Mouse (Mus musculus) stomach, embryonic 16.5 days (tissue): ENCODE results near the gene Podxl2. TPM values are rescaled to one million over a fixed set of nuclear protein-coding genes. Genes with fewer than 3 reads are reported as not detected.

Experiments used
- ATAC-seq: fragments of 200-750 bp; cut with Nextera tagmentation; 2 replicates; pipeline ENCODE4 v1.8.0; 2017; ENCODE audit warnings: moderate number of reproducible peaks, moderate TSS enrichment; ENCODE audit not compliant: insufficient read depth, low FRiP score
- H3K27ac ChIP-seq: fragments of 300-500 bp; sonication (generic); 2 replicates; pipeline ENCODE4 v1.5.1; 2014; ENCODE audit warnings: low read length
- H3K27me3 ChIP-seq: fragments of 300-500 bp; sonication (generic); 2 replicates; pipeline ENCODE4 v1.6.1; 2014; ENCODE audit warnings: low read length, control low read depth, mixed read lengths; ENCODE audit not compliant: control insufficient read depth, insufficient read depth
- H3K36me3 ChIP-seq: fragments of 300-500 bp; sonication (generic); 2 replicates; pipeline ENCODE4 v1.6.1; 2014; ENCODE audit warnings: low read length; ENCODE audit not compliant: control insufficient read depth, insufficient read depth
- H3K4me1 ChIP-seq: fragments of 300-500 bp; sonication (generic); 2 replicates; pipeline ENCODE4 v1.6.1; 2014; ENCODE audit warnings: low read length, control low read depth, mixed read lengths; ENCODE audit not compliant: control insufficient read depth, insufficient read depth
- H3K4me2 ChIP-seq: fragments of 300-500 bp; sonication (generic); 2 replicates; pipeline ENCODE4 v1.6.1; 2014; ENCODE audit warnings: low read depth, low read length, mixed read lengths
- H3K4me3 ChIP-seq: fragments of 300-500 bp; sonication (generic); replicated peaks from 2 replicates; pipeline ENCODE4 v1.5.1; 2014; ENCODE audit warnings: mild to moderate bottlenecking, low read length
- H3K9ac ChIP-seq: fragments of 300-500 bp; sonication (generic); 2 replicates; pipeline ENCODE4 v1.6.1; 2014; ENCODE audit warnings: low read length
- H3K9me3 ChIP-seq: fragments of 300-500 bp; sonication (generic); replicated peaks from 2 replicates; pipeline ENCODE4 v1.6.1; 2016; ENCODE audit warnings: low read length, control low read depth; ENCODE audit not compliant: control insufficient read depth
- WGBS: fragments of 180-500 bp; shearing (Covaris S2); extraction: QIAGEN DNeasy Blood & Tissue Kit; methylation state at CpG from one replicate; pipeline ENCODE4 v1.1.7; 2014; 5-methylcytosine and 5-hydroxymethylcytosine counted together
- polyA plus RNA-seq: library from polyadenylated mRNA; unstranded; fragments of >200 nt; fragmentation: Nextera tagmentation; extraction: Ambion mirVana; gene quantifications from 2 replicates; pipeline ENCODE4 v1.2.1, GENCODE M21; 2015

The Podxl2 gene
- polyA plus RNA-seq, 1 experiment from 2014 or later, result 34.4 TPM

DNA sequence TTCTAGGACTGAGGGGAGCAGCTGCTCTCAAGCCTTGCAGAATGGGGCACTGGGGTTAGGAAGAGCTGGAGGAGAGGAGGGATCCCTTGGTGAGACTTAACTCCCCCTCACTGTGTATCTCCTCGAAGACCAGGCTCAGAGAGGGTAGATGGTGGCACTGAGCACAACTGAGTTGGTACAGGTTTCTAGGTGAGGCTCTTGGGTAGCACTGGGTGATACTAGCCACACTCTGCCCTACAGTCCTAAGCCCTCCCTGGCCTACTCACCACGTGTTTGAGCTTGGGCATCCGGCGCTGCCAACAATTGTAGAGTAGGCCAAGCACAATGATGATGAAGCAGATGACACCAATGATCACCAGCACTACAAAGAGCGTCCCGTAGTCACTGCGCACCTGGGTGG lies 31.6 kb downstream of the Podxl2 start:
- H3K9ac ChIP-seq, result peak overlapping the region; percentile 90
- WGBS, result 74% methylated on average over 7 of the region's 7 CpGs
- peak overlapping the region; percentile 92 for H3K4me2 ChIP-seq
- H3K4me1 ChIP-seq, result peaks cover 16% of the 10 kb centered on the region
- no peaks in the 10 kb centered on the region for H3K27me3 ChIP-seq
- no peak for ATAC-seq
- H3K36me3 ChIP-seq, result peaks cover 4% of the 10 kb centered on the region; the same call in 1 of the 2 replicates
- H3K4me3 ChIP-seq, result peak overlapping the region; percentile 94
- H3K27ac ChIP-seq, result no peak overlapping the region
- no peaks in the 10 kb centered on the region for H3K9me3 ChIP-seq

DNA sequence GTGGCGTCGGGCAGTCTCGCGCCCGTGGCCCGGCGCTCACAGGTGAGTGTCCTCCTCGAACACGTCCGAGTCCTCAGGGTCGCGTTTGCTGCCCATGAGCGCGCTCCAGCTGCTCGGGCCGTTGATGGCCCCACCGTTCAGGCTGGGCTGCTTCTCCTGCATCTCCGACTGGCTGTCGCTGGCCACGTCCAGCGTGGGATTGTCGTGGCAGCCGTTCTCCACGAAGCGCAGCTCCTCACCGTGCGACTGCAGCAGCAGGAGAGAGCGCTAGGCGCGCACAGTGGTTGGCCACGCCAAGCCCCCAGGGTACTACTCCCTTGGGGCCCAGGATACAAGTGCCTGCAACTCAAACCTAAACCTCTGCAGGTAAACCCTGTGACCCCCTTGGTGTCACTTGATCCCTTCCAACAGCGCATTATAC lies 32.1 kb downstream of the Podxl2 start:
- no peaks in the 10 kb centered on the region for H3K9me3 ChIP-seq
- under 1% methylated on average over 32 of the region's 32 CpGs for WGBS
- H3K4me2 ChIP-seq, result peak overlapping the region; percentile 92
- H3K9ac ChIP-seq, result peak overlapping the region; percentile 90
- peak overlapping the region; percentile 94 for H3K4me3 ChIP-seq
- no peak for ATAC-seq
- peaks cover 9% of the 10 kb centered on the region; the same call in 1 of the 2 replicates for H3K36me3 ChIP-seq
- peak overlapping the region; percentile 83 for H3K27ac ChIP-seq
- H3K27me3 ChIP-seq, result no peaks in the 10 kb centered on the region
- H3K4me1 ChIP-seq, result peaks cover 16% of the 10 kb centered on the region

DNA sequence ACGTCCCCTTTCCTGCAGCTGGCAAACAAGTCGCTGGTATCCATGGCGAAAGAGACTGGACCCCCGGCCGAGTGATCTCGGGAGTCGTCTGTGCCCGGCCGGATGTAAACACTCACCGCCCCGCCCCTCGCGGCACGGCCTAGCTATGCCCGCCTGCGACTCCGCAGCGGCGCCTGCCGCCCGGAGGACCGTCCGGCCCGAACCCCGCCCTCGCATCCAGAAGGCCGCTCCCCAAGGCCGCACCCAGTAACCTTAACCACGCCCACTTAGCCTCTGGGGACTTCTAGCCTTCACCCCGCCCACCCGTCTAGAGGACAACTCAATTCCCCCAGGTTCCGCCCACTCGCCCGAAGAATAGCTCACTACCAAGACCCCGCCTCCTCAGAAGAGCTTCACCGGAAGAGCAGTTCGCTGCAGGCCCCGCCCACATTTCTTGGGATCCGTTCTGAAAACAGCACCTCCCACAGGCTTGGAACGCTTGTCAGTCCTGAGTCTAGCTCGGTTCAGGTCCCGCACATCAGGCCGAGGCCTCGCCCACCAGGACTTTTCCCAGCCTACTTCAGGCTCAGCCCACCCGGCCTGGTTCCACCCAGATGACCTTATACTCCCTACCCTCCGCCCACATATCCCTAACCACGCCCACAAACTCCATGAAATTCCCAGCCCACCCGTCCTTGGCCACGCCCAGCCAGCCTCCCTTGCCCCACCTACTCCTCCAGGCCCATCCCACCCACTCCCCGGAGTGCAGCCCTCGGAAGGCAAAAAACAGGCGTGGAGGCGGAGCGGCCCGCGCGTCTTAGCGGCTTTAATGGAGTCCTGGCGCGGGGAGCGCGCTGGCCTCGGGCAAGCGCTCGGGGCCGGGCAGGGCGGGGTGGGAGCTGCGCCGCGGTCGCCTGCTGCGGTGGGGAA lies 32.8 kb downstream of the Podxl2 start, which contains the start of gene Abtb1:
TSS of gene Abtb1 (minus strand) at position 204 of the 909 bp plus-strand sequence.
- H3K4me3 ChIP-seq, result peak within 1 kb of the TSS; percentile 94
- H3K27me3 ChIP-seq, result no peaks in the 10 kb centered on the region
- H3K27ac ChIP-seq, result peak within 1 kb of the TSS; percentile 85
- peaks cover 16% of the 10 kb centered on the region for H3K4me1 ChIP-seq
- H3K9ac ChIP-seq, result peak within 1 kb of the TSS; percentile 90
- H3K36me3 ChIP-seq, result peaks cover 9% of the 10 kb centered on the region; the same call in 1 of the 2 replicates
- peak within 1 kb of the TSS; percentile 93 for H3K4me2 ChIP-seq
- WGBS, result under 1% methylated on average over 69 of the region's 72 CpGs
- ATAC-seq, result peak; percentile 98
- H3K9me3 ChIP-seq, result no peaks in the 10 kb centered on the region

DNA sequence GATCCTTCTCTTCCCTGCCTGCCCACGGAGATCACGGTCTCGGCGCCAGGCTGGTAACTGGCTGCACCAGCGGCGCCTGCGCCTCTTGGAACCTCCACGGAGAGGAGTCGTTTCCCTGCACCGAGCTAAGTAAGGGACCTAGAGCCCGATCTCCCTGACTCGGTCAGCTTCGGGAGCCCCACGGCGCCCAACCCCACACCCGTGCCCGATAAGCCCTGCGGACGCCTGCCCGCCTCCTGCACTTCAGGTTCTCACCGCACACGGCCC lies 33.4 kb downstream of the Podxl2 start:
- H3K4me2 ChIP-seq, result peak overlapping the region; percentile 93
- H3K27me3 ChIP-seq, result no peaks in the 10 kb centered on the region
- WGBS, result 0% methylated on average over 22 of the region's 22 CpGs
- H3K36me3 ChIP-seq, result peaks cover 9% of the 10 kb centered on the region; the same call in 1 of the 2 replicates
- no peaks in the 10 kb centered on the region for H3K9me3 ChIP-seq
- peaks cover 16% of the 10 kb centered on the region for H3K4me1 ChIP-seq
- ATAC-seq, result peak; percentile 0; the same call in 1 of the 2 replicates
- peak overlapping the region; percentile 94 for H3K4me3 ChIP-seq
- H3K27ac ChIP-seq, result peak overlapping the region; percentile 85
- H3K9ac ChIP-seq, result peak overlapping the region; percentile 78

DNA sequence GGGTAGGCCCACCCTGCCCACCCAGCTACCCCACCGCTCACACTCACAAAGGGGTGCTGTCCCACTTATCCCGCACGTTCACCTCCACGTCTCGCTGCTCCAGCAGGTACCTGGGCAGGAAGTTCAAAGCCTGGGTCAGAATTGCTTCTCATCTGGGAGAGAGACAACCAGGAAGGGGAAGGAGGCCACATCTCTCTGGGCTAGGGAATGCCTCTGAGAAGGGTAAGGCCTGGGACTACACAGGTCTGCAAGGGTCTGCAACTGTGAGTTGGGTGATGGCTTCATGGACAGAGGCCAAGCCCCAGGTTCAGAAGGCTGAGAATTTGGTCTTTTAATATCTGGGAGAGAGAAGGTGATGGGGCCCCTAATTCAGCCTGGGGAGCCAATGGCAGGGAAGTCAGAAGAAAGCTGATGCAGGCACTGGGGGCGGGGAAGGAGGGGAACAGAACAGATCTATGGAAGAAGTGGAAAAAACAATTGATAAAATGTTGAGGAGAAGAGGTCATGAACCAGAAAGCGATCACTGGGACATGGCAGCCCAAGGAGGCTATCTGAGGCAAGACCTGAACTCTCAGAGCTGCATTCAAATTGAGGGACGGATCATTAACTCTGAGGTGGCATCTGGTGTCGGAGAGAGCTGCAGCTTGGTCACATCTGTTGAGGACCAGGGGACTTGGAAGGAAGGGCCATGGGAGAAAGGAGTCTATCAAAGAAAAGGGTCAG lies 33.9 kb downstream of the Podxl2 start:
- Histone ChIP-seq H3K4me3 (peak overlapping the region; percentile 94), H3K4me1 (peaks cover 16% of the 10 kb centered on the region), H3K4me2 (peak overlapping the region; percentile 93), H3K9ac (peak overlapping the region; percentile 78), H3K27ac (peak overlapping the region; percentile 85), H3K27me3 (no peaks in the 10 kb centered on the region), H3K9me3 (no peaks in the 10 kb centered on the region), H3K36me3 (peaks cover 12% of the 10 kb centered on the region)
- no peak for ATAC-seq
- 52% methylated on average over 9 of the region's 9 CpGs for WGBS

DNA sequence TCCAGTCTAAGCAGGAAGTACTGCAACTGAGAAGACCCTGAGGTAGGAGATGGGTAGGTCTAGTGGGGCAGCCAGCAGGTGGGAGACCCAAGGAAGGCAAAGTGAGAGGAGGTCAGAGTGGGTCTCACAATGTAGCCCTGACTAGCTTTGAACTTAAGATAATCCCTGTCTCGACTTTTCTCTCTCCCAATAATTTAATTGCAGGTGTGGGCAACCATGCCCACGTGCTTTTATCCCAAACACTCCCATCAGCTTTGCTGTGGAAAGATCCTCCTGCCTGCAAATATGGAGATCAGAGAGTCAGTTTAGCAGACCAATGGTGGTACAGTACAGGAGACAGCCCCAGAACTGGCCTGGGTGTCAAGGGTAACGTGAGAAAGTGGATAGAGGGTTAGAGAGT lies 34.6 kb downstream of the Podxl2 start:
- no peak overlapping the region for H3K4me3 ChIP-seq
- no peaks in the 10 kb centered on the region for H3K27me3 ChIP-seq
- no peaks in the 10 kb centered on the region for H3K9me3 ChIP-seq
- H3K9ac ChIP-seq, result peak overlapping the region; percentile 78; the same call in 1 of the 2 replicates
- H3K4me1 ChIP-seq, result peaks cover 16% of the 10 kb centered on the region
- no peak for ATAC-seq
- WGBS, result 74% methylated on average over 3 of the region's 3 CpGs
- peaks cover 12% of the 10 kb centered on the region for H3K36me3 ChIP-seq
- H3K27ac ChIP-seq, result no peak overlapping the region
- H3K4me2 ChIP-seq, result peak overlapping the region; percentile 93; the same call in 1 of the 2 replicates

DNA sequence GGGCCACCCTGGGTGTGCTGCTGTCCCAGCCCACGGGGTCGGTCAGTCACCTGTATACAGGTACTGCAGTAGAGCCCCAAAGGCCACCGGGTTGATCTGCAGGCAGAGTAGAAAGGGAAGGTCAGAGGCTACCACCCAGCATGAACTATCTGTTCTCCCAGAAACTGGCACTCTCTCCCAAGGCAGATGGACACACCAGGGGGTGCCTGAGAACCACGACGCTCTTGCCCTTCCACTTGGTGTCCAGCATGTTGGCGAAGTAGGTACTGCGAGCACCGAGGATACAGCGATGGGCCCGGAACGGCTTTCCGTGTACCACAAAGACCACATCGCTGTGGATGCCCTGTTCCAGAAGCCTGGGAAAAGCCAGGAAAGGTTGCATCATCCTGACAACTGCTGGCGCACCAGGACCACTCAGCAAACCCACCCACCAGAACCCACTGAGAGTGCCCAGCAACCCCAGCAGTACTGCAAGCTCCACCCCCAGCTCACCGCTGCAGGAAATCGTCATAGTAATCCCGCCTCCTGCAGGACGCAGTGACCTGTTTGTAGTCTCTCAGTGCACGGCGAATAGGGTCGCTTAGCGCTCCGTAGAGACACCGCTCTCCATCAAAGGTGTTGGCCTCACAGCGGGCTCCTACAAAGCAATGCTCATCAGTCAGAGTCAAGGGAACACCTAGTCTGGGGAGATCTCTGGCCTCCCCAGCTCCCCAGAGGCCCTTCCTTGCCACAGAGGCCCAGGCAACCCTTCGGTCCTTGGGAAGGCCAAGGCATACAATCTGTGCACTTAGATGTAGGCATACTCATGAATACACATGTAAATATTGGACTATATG lies 35.5 kb downstream of the Podxl2 start:
- no peaks in the 10 kb centered on the region for H3K27me3 ChIP-seq
- peaks cover 16% of the 10 kb centered on the region for H3K4me1 ChIP-seq
- no peak overlapping the region for H3K4me2 ChIP-seq
- H3K4me3 ChIP-seq, result no peak overlapping the region
- no peak overlapping the region for H3K9ac ChIP-seq
- 86% methylated on average over 26 of the region's 26 CpGs for WGBS
- H3K27ac ChIP-seq, result no peak overlapping the region
- no peak for ATAC-seq
- peaks cover 12% of the 10 kb centered on the region for H3K36me3 ChIP-seq
- H3K9me3 ChIP-seq, result no peaks in the 10 kb centered on the region

DNA sequence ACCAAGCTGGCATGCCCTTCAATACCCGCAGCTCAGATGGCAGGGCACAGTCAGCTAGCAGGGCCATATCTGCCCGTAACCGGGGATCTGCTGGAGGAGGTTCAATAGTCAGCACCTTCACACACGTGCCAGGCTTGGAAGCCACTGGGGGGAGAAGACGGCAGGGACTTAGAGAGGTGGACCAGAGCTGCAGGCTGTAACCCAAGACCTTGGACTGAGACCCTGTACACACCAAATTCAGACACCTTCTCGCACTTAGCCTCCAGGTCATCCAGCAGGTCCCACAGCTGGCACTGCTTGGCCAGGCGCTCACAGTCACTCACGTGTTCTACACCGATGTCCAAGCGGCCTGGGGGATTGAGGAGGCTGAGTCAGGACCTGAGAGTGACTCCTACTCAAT lies 36.2 kb downstream of the Podxl2 start:
- H3K9me3 ChIP-seq, result no peaks in the 10 kb centered on the region
- no peak overlapping the region for H3K27ac ChIP-seq
- no peaks in the 10 kb centered on the region for H3K27me3 ChIP-seq
- no peak for ATAC-seq
- no peak overlapping the region for H3K4me2 ChIP-seq
- 88% methylated on average over 10 of the region's 10 CpGs for whole genome bisulfite sequencing
- H3K36me3 ChIP-seq, result peaks cover 12% of the 10 kb centered on the region
- peaks cover 16% of the 10 kb centered on the region for H3K4me1 ChIP-seq
- H3K4me3 ChIP-seq, result no peak overlapping the region
- H3K9ac ChIP-seq, result no peak overlapping the region
